Mouse (Mus musculus) right cerebral cortex, postnatal 14 days (tissue): ENCODE results near the gene Cers6.

Experiments used
- DNase-seq: peaks from one replicate; pipeline ENCODE4 v3.0.0; 2022

Cers6 gene

GRCm38 (mm10) chr2:68884573-68884972 lies 23.3 kb downstream of the Cers6 start:
- DNase-seq = no peak

- no peak for DNase-seq
Measured at GRCm38 (mm10) chr2:68885206-68885605, 24.0 kb downstream of the Cers6 start.

GRCm38 (mm10) chr2:68885766-68886496 lies 24.7 kb downstream of the Cers6 start:
- DNase-seq = no peak

GRCm38 (mm10) chr2:68886661-68887060 lies 25.4 kb downstream of the Cers6 start:
- DNase-seq = no peak

- DNase-seq = no peak
Measured at GRCm38 (mm10) chr2:68888094-68888705, 27.0 kb downstream of the Cers6 start.

- no peak for DNase-seq
Measured at GRCm38 (mm10) chr2:68889661-68890170, 28.5 kb downstream of the Cers6 start.

GRCm38 (mm10) chr2:68892476-68892875 lies 31.2 kb downstream of the Cers6 start:
- no peak for DNase-seq

- no peak for DNase-seq
Measured at GRCm38 (mm10) chr2:68895044-68895764, 34.0 kb downstream of the Cers6 start.

- no peak for DNase-seq
Measured at GRCm38 (mm10) chr2:68896196-68896595, 35.0 kb downstream of the Cers6 start.

- no peak for DNase-seq
Measured at GRCm38 (mm10) chr2:68899770-68900521, 38.7 kb downstream of the Cers6 start.

GRCm38 (mm10) chr2:68900640-68901378 lies 39.6 kb downstream of the Cers6 start:
- no peak for DNase-seq

GRCm38 (mm10) chr2:68901708-68902107 lies 40.5 kb downstream of the Cers6 start:
- DNase-seq = no peak

- no peak for DNase-seq
Measured at GRCm38 (mm10) chr2:68902546-68902945, 41.3 kb downstream of the Cers6 start.

GRCm38 (mm10) chr2:68906921-68907320 lies 45.7 kb downstream of the Cers6 start:
- DNase-seq = no peak

GRCm38 (mm10) chr2:68907721-68908463 lies 46.7 kb downstream of the Cers6 start:
- DNase-seq = peak; percentile 32

- no peak for DNase-seq
Measured at GRCm38 (mm10) chr2:68910727-68911126, 49.5 kb downstream of the Cers6 start.

- no peak for DNase-seq
Measured at GRCm38 (mm10) chr2:68911587-68912483, 50.6 kb downstream of the Cers6 start.

- DNase-seq = no peak
Measured at GRCm38 (mm10) chr2:68915742-68916141, 54.5 kb downstream of the Cers6 start.

GRCm38 (mm10) chr2:68916299-68916698 lies 55.1 kb downstream of the Cers6 start:
- no peak for DNase-seq

GRCm38 (mm10) chr2:68917010-68917409 lies 55.8 kb downstream of the Cers6 start:
- DNase-seq = no peak
